In the genomic region with DNA sequence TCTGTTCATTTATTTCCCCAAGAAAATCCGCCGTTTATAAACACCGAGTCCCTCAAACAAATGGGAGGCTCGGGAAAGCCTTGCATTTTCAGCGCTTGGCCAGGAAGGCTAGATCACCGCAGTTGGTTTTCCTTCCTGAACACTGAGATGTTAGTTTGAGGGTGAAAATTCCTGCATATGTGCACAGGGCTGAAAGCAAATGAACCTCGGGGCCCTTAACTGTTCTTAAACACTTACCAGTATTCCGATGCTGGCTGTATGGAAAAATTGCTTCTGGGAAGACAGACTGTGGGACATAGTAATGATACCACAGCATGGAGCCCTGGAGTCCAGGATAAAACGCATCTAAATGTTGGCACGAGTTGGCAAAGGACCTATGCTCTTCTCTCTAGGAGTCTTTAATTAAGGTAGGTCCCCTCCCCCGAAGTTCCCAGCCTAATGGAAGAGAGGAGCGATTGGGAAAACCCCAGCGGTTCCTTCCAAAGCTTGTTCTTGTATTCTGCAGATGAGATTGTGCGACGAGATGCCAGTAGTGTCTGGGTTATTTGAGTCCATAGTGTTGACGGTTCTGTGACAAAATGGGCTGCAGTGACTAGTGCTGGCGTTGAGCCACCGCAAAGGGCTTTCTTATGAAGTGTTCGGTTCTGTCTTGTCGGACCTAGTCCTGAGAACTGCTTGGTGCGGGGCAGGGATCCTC, we compare ENCODE assay signal across 9 mouse cellular contexts.
DNase-seq lines count a peak whose midpoint lies in the region; ATAC-seq lines count a peak whose summit lies in the region.
"Had no signal": no experiment of that assay in that cellular context is flagged by ENCODE, and none has a peak within 500 bp of the region (broad histone marks: within the 10 kb centered on the region; RNA-seq: fewer than 3 reads in every experiment).

No protein-coding gene starts in this region.

- WGBS in hindbrain, embryonic 14.5 days = 2% methylated on average over 21 of the region's 21 CpGs
- WGBS in midbrain, embryonic 14.5 days = 1% methylated on average over 21 of the region's 21 CpGs

- ATAC-seq in hindbrain, embryonic 14.5 days (ENCODE audit: low FRiP score) = no peak
- ATAC-seq in midbrain, embryonic 14.5 days (ENCODE audit: low FRiP score, low TSS enrichment) = no peak
- ATAC-seq in megakaryocyte-erythroid progenitor cell, adult 5-6 weeks (replicated peaks; ENCODE audit: low FRiP score, low TSS enrichment, poor library complexity, severe bottlenecking) = no peak

- no peaks in the 10 kb centered on the region for H3K9me3 ChIP-seq in hindbrain, embryonic 14.5 days (ENCODE audit: control insufficient read depth, low read length)
- no peaks in the 10 kb centered on the region for H3K9me3 ChIP-seq in midbrain, embryonic 14.5 days (ENCODE audit: control insufficient read depth, low read length)
- H3K9me3 ChIP-seq: liver, embryonic 13.5 days had no signal

- H3K36me3 ChIP-seq in hindbrain, embryonic 14.5 days (replicated peaks; ENCODE audit: control insufficient read depth, insufficient read depth) = no peaks in the 10 kb centered on the region
- no peaks in the 10 kb centered on the region for H3K36me3 ChIP-seq in midbrain, embryonic 14.5 days (ENCODE audit: control insufficient read depth, insufficient read depth, low read length)
- H3K36me3 ChIP-seq: liver, embryonic 13.5 days had no signal

- H3K27ac ChIP-seq in hindbrain, embryonic 14.5 days = peak overlapping the region; percentile 98
- H3K27ac ChIP-seq in midbrain, embryonic 14.5 days (replicated peaks; ENCODE audit: low read depth, low read length) = peak overlapping the region; percentile 14; the same call in 1 of the 2 replicates
- H3K27ac ChIP-seq: liver, embryonic 13.5 days had no signal

- DNase-seq in R1 (ENCODE audit: low read depth, low spot score) = peak; percentile 13
- peak; percentile 17 for DNase-seq in embryo, embryonic 10 days (ENCODE audit: low spot score)
- no peak for DNase-seq in hindbrain, embryonic 14.5 days (ENCODE audit: low spot score)
- DNase-seq in midbrain, embryonic 14.5 days = peak; percentile 61
- no peak for DNase-seq in urinary bladder, adult 2 months (ENCODE audit: low spot score)
- no peak for DNase-seq in kidney, postnatal 14 days
- DNase-seq in heart, adult 9 months (ENCODE audit: low spot score in 2 of 2) = no peak
- DNase-seq: liver, embryonic 13.5 days had no signal

- H3K9ac ChIP-seq in hindbrain, embryonic 14.5 days = peak overlapping the region; percentile 89
- peak overlapping the region; percentile 86 for H3K9ac ChIP-seq in midbrain, embryonic 14.5 days (replicated peaks; ENCODE audit: low read length)
- H3K9ac ChIP-seq: liver, embryonic 13.5 days had no signal

- H3K4me2 ChIP-seq in hindbrain, embryonic 14.5 days (replicated peaks) = peak overlapping the region; percentile 59
- peak overlapping the region; percentile 73 for H3K4me2 ChIP-seq in midbrain, embryonic 14.5 days (ENCODE audit: low read length)
- H3K4me2 ChIP-seq: liver, embryonic 13.5 days had no signal

- H3K27me3 ChIP-seq in hindbrain, embryonic 14.5 days (ENCODE audit: control insufficient read depth, insufficient read depth, low read length) = no peaks in the 10 kb centered on the region
- peaks cover 21% of the 10 kb centered on the region; the same call in 1 of the 2 replicates for H3K27me3 ChIP-seq in midbrain, embryonic 14.5 days (ENCODE audit: control insufficient read depth, insufficient read depth, low read length)

- H3K4me3 ChIP-seq in hindbrain, embryonic 14.5 days (replicated peaks; ENCODE audit: low read length) = peak overlapping the region; percentile 69
- H3K4me3 ChIP-seq in midbrain, embryonic 14.5 days (replicated peaks; ENCODE audit: low read depth, low read length) = peak overlapping the region; percentile 64
- H3K4me3 ChIP-seq: liver, embryonic 13.5 days had no signal

- peaks cover 21% of the 10 kb centered on the region for H3K4me1 ChIP-seq in hindbrain, embryonic 14.5 days (replicated peaks; ENCODE audit: control insufficient read depth, insufficient read depth, low read length)
- H3K4me1 ChIP-seq in midbrain, embryonic 14.5 days (ENCODE audit: control insufficient read depth, insufficient read depth, low read length) = peaks cover 10% of the 10 kb centered on the region

Comparison
In these comparisons a context has a peak if more than half of its experiments do, and no peak if none do; other contexts are left out.
1. DNase-seq: peak in R1 (single experiment), embryo, embryonic 10 days (single experiment) and midbrain, embryonic 14.5 days (single experiment); none in hindbrain, embryonic 14.5 days (single experiment), urinary bladder, adult 2 months (single experiment), kidney, postnatal 14 days (single experiment) and heart, adult 9 months (0 of 2).